Mouse (Mus musculus) right cerebral cortex, postnatal 25 days (tissue): ENCODE results near the gene Zfp788.
"Not testable (repeated sequence)": the region's sequence is repeated elsewhere in the genome, so short reads cannot be mapped to it uniquely, and the experiment has no call there.

Experiments
- DNase-seq: peaks from one replicate; pipeline ENCODE4 v3.0.0; 2022

Gene Zfp788

DNA sequence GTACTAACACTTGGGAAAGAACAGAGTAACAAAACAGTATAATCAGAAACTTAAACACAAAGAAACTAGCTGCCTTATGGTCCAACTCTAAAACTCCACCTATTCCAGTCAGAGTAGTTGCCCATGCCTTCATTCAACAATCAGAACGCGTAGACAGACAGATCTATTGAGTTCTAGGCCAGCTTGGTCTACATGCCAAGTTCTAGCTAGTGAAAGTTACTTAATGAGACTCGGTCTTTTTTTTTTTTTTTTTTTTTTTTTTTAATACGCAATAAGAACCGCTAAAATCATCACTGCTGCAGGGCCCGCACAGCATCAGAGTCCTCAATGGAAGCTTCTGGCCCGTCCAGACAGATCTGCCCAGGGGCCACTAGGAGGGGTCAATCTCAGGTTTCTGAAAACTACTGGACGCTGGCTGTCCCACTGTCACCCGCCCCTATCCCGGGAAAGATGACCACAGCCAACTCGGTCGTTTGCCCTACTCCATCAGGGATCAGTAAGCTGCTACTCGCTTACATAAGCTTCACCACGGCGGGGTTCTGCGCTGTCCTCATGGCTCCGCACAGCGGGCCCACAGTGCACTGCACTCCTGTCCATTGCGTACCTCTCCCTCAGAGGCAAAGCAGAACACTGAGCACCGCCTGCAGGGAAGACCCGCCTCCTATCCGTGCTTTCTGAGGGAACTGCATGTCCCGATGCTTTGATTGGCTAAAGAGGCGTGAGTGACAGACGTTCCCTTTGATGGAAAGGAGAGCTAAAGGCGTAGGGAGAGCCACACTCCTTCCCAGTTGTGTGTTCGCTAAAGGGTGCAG lies at the start of gene Zfp788:
Gene Zfp788 (plus strand): TSS at position 795 of the 812 bp plus-strand sequence.
- peak; percentile 94 for DNase-seq

DNA sequence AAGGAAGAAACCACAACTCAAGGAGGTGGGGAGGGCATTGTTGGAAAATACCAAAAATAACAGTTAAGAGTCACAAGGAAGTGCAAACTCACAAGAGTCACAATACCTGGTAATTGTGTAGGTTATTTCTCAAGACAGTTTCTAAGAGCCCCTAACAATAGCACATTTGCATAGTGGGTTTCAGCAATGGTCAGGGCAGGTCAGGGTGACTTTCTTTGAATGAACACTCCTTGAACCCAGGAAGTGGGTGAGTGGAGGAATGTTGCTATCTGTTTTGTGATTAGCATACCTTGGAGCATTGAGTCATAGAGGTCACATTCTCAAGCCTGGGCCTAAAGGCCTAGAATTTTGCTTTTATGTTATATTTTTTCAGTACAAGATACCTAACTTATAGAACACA lies 45.2 kb upstream of the Zfp788 start:
- not testable (repeated sequence) for DNase-seq

DNA sequence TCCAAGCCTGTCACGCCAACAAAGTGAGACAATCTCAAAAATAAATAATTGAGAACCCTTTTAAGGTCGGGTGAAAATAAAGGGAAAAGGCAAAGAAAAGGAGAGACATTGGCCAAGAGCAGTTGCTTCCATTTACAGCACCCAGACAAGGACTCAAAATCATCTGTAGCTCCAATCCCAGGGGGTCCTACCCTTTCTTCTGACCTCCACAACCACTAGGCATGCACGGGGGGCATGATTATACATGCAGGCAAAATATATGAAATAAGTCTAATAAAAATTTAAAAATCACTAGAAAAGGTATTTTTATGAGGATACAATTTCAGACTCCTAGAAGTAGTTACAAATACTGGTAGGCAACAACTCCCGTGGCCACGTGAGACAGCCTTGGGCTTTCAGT lies 34.4 kb upstream of the Zfp788 start:
- no peak for DNase-seq

DNA sequence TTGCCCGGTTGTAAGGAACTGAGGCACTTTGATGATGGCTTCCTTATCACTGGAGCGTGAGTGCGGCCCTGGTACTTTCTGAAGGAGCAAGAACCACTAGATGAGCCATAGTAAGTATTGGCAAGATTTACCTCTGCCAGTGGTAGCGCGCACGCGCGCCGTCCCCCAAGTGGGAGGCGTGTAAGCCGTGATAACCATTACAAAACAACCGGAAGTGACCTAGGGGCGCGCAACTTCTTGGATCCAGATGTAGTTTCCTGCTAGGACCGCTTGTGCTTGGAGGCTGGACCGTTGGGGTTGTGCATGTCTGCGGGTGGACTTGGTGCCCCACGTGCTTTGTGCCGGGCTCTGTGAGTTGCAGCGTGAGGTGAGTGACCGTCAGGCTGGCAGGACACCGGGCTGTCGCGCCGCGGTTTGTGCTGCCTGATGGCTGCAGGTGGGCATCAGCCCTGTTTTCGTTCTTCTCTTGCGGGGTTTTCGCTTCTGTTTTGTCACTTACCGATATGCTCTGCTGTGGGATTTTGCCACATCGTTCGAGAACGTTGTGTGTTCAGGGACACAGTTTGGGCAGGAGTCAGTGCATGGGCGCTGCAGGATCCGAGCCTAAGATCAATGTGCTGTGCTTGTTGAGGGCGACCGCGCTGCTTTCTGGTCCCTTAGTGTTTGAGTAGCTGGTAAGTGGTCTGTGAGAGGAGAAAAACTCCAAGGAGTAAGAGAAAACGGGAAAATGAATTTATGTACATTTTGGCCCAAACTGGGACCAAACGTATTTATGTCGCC lies 33.8 kb upstream of the Zfp788 start, which contains the start of gene 2610021A01Rik:
Gene 2610021A01Rik (plus strand): TSS at position 197 of the 780 bp plus-strand sequence.
- DNase-seq = peak; percentile 89

DNA sequence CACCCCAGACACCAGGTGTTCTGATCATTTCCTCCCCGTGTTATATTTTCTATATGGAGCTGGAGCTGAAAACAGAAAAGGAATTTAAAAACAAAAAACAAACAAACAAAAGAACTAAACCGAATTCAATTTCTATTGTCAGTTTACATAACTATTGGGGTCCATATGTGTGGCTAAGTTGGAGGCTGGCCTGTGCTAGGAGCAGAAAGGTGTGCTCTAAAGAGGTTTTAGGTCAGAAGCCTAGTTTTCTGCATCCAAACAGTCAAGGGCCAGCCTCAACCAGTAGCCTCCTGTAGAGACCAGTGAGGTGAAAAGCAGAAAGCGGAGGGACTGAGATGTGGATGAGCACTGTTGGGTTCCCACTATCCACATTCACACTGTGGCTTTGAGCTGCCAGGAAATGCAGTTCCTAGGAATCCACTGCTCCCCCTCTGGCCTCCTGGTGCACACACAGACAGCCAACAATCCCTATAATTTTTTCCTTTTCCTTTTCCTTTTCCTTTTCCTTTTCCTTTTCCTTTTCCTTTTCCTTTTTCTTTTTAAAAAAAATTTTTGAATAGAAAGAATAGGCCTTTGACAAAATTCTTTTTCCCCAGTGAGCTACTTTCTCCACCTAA lies 33.0 kb upstream of the Zfp788 start:
- no peak for DNase-seq

DNA sequence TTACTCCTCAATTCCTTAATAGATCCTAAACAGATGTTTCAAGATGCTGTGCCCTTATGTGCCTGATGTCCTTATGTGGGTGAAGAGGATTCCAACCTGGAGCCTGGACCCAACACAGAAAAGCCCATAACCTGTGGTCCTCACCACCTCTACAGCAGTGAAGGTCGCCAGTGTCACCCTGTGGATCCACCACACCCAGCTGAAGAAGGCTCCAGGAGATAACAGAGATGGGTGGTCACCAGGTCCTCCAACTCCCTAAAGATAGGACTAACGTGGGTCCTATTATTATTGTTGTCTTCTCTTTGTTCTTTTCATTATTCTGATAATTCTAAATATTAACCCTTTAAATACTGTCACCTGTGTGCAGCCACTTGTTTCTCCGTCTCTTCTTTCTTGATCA lies 21.3 kb upstream of the Zfp788 start:
- no peak for DNase-seq

DNA sequence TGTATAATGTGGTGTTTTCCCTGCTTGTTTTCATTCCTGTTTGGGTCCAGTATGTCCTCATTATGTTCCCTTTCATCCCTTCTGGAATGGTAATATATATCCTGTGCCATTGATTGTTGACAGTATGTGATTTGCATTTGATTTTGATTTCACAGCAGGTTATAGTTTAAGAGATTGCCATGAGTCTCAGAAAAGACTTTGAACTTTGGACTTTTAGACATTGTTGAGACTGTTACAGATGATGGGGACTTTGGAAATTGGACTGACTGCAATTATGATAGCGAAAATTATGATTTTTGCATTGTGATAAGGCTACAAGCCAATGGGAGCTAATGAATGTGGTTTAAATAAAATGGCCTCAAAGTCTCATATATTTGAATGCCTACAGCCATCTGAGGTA lies 16.8 kb upstream of the Zfp788 start:
- not testable (repeated sequence) for DNase-seq

DNA sequence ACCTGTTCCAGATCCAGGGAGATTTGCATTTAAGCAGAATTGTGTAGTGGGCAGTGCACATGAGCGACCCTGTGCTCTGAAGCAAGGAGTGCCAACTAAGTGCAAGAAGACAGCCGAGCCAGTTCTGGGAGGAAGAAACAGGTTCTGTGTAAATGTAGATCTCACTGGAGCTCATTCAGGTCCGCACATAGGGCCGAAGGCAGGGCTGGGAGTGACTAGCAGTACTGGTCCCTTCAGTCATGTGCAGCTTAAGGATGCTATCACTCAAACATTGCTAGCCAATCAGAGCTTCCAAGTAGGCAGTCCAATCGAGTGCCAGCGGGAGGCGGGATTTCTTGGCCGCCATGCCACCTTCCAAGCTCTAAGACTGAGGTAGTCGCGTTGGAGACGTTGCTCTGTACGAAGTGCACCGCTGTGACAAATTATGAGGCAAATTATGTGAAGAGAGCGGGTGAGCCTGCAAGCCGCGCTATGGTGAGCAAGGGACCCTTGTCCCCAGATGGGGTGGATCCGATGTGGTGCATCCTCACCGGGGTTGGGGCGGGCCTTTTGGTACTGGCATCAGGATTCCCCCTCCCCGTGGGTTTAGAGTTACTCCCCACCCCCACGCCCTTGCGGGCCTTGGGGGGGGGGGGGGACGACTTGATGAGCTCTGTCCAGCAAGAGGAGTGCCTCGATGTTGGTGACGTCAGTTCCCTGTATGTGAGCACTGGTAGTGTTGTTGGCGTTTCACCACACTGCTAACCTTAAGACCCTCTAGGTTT lies 400 bp downstream of the Zfp788 start:
- peak; percentile 91 for DNase-seq

DNA sequence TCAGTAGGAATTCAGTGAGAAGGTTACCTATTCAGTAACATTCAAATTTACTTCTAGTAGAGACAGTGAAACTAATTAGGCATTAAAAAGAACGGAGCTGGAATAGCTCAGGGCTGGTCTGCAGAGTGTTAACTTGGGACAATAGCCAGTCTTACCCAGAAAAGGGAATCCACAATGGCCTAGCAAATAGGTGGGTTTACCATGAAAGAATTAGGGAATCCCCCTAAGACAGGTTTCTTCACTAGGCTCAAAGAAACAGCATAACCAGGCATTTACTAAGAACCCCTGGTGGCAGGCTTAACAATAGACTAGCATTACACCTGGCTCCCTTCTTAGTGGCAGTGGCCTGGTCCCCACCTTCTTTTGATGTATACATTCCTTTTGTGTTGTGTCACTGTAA lies 41.3 kb downstream of the Zfp788 start:
- DNase-seq = not testable (repeated sequence)
